Mouse (Mus musculus) kidney, adult 2 months (tissue): ENCODE data around the gene Trak1. TPM values are rescaled to one million over a fixed set of nuclear protein-coding genes. Genes with fewer than 3 reads are reported as not detected.

Source experiments
- DNase-seq: peaks from one replicate; pipeline ENCODE4 v3.0.0; 2021
- H3K27ac ChIP-seq: fragments of 200-500 bp; 2 replicates; pipeline ENCODE4 v1.5.1; 2012; ENCODE audit warnings: low read depth, low read length, control low read depth, inconsistent platforms; ENCODE audit not compliant: insufficient read depth
- H3K27me3 ChIP-seq: fragments of 200-500 bp; replicated peaks from 2 replicates; pipeline ENCODE4 v1.6.1; 2012; ENCODE audit warnings: mild to moderate bottlenecking, moderate library complexity, low read length, inconsistent platforms; ENCODE audit not compliant: control insufficient read depth, insufficient read depth
- H3K36me3 ChIP-seq: fragments of 200-500 bp; 2 replicates; pipeline ENCODE4 v1.6.1; 2012; ENCODE audit warnings: mild to moderate bottlenecking, moderate library complexity, low read length, inconsistent platforms; ENCODE audit not compliant: control insufficient read depth, insufficient read depth
- H3K4me1 ChIP-seq: fragments of 200-500 bp; 2 replicates; pipeline ENCODE4 v1.6.1; 2011; ENCODE audit warnings: low read length; ENCODE audit not compliant: control insufficient read depth, insufficient read depth
- H3K4me3 ChIP-seq: fragments of 200-500 bp; 2 replicates; pipeline ENCODE4 v1.5.1; 2011; ENCODE audit warnings: mild to moderate bottlenecking, low read depth, low read length, control low read depth; ENCODE audit not compliant: insufficient read depth
- CTCF ChIP-seq: fragments of 200-500 bp; conservative IDR thresholded peaks from 2 replicates; pipeline ENCODE4 v1.5.1; 2011; ENCODE audit warnings: low read depth, mild to moderate bottlenecking, control low read depth, low read length, moderate library complexity, mixed read lengths; ENCODE audit not compliant: insufficient read depth, insufficient read length
- POLR2A ChIP-seq: fragments of 200-500 bp; IDR thresholded peaks from one replicate; pipeline ENCODE4 v1.6.1; 2011; ENCODE audit warnings: low read depth, low read length, control low read depth
- WGBS: fragments of 180-500 bp; shearing (Covaris S2); methylation state at CpG from one replicate; pipeline ENCODE4 v1.1.7; 2018; 5-methylcytosine and 5-hydroxymethylcytosine counted together
- polyA plus RNA-seq: library from polyadenylated mRNA; depleted of rRNA; stranded (reverse); fragments of >200 nt; gene quantifications from 2 replicates; pipeline ENCODE4 v1.2.3, GENCODE M21; 2012

The Trak1 gene
- polyA plus RNA-seq, 1 experiment = 65.1 TPM

GRCm38 (mm10) chr9:121373512-121373911 lies 76.2 kb downstream of the Trak1 start:
- no peak for TF ChIP-seq CTCF
- no peak for TF ChIP-seq POLR2A
- Histone ChIP-seq H3K4me3 (no peak overlapping the region), H3K27me3 (no peaks in the 10 kb centered on the region), H3K27ac (no peak overlapping the region), H3K4me1 (peaks cover 44% of the 10 kb centered on the region), H3K36me3 (no peaks in the 10 kb centered on the region)
- DNase-seq = no peak
- WGBS = 64% methylated on average over 4 of the region's 4 CpGs

- no peaks in the 10 kb centered on the region for H3K27me3 ChIP-seq
- H3K36me3 ChIP-seq = no peaks in the 10 kb centered on the region
- no peak overlapping the region for H3K27ac ChIP-seq
- TF ChIP-seq CTCF = peak; percentile 98
- TF ChIP-seq POLR2A = no peak
- WGBS = 41% methylated on average over 9 of the region's 9 CpGs
- peak; percentile 72 for DNase-seq
- peaks cover 47% of the 10 kb centered on the region for H3K4me1 ChIP-seq
- H3K4me3 ChIP-seq = no peak overlapping the region
Measured at GRCm38 (mm10) chr9:121374076-121374863, 77.0 kb downstream of the Trak1 start.

GRCm38 (mm10) chr9:121374864-121375255 lies 77.6 kb downstream of the Trak1 start:
- DNase-seq = no peak
- Histone ChIP-seq H3K36me3 (no peaks in the 10 kb centered on the region), H3K27me3 (no peaks in the 10 kb centered on the region), H3K4me1 (peaks cover 47% of the 10 kb centered on the region), H3K27ac (no peak overlapping the region), H3K4me3 (no peak overlapping the region)
- WGBS = 70% methylated on average over 5 of the region's 5 CpGs
- no peak for TF ChIP-seq POLR2A
- TF ChIP-seq CTCF = no peak

- Histone ChIP-seq H3K4me1 (peaks cover 47% of the 10 kb centered on the region), H3K36me3 (no peaks in the 10 kb centered on the region), H3K27ac (peak overlapping the region; percentile 75), H3K27me3 (no peaks in the 10 kb centered on the region), H3K4me3 (no peak overlapping the region)
- 36% methylated on average over 5 of the region's 5 CpGs for WGBS
- DNase-seq = peak; percentile 93
- TF ChIP-seq POLR2A = no peak
- no peak for TF ChIP-seq CTCF
Measured at GRCm38 (mm10) chr9:121376094-121376493, 78.8 kb downstream of the Trak1 start.

- 25% methylated on average over 11 of the region's 11 CpGs for WGBS
- no peaks in the 10 kb centered on the region for H3K36me3 ChIP-seq
- peaks cover 49% of the 10 kb centered on the region for H3K4me1 ChIP-seq
- peak; percentile 78 for DNase-seq
- H3K4me3 ChIP-seq = peak overlapping the region; percentile 53
- no peaks in the 10 kb centered on the region for H3K27me3 ChIP-seq
- peak overlapping the region; percentile 92 for H3K27ac ChIP-seq
- TF ChIP-seq POLR2A = no peak
- no peak for TF ChIP-seq CTCF
Measured at GRCm38 (mm10) chr9:121380310-121380920, 83.1 kb downstream of the Trak1 start.

- Histone ChIP-seq H3K4me3 (peak overlapping the region; percentile 10), H3K27me3 (no peaks in the 10 kb centered on the region), H3K27ac (peak overlapping the region; percentile 92), H3K36me3 (no peaks in the 10 kb centered on the region), H3K4me1 (peaks cover 44% of the 10 kb centered on the region)
- TF ChIP-seq POLR2A (no peak), CTCF (no peak)
- 45% methylated on average over 17 of the region's 17 CpGs for WGBS
- DNase-seq = peak; percentile 49
Measured at GRCm38 (mm10) chr9:121381678-121382297, 84.5 kb downstream of the Trak1 start.

- TF ChIP-seq POLR2A (peak; percentile 16), CTCF (0 out of 2 replicates have a peak, but pooled peaks have one; percentile 2)
- no peaks in the 10 kb centered on the region for H3K27me3 ChIP-seq
- DNase-seq = peak; percentile 82
- 56% methylated on average over 14 of the region's 14 CpGs for WGBS
- peaks cover 45% of the 10 kb centered on the region for H3K4me1 ChIP-seq
- H3K36me3 ChIP-seq = no peaks in the 10 kb centered on the region
- H3K4me3 ChIP-seq = peak overlapping the region; percentile 10; the same call in 1 of the 2 replicates
- peak overlapping the region; percentile 92 for H3K27ac ChIP-seq
Measured at GRCm38 (mm10) chr9:121382568-121382967, 85.3 kb downstream of the Trak1 start.
